Mouse (Mus musculus): ENCODE data around the gene Aig1. TPM values are rescaled to one million over a fixed set of nuclear protein-coding genes. Genes with fewer than 3 reads are reported as not detected.

The Aig1 gene
- polyA plus RNA-seq, 1 experiment from 2014 or later: 22.6 TPM

DNA sequence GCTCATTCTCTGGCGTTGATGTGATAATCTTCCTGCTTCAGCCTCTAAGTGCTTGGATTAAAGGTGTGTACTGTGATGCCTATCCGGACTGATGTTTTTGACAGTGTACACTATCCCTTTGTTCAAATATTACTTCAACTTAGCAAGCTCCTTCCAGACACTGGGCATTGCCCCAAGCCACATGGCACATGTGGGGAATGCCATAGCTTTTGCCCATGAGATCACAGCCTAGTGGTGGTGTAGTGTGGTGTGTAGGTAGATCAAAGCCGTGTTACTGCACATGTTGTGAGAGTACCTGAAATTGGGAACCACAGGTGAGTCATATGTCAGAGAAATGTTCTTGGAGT, 193.8 kb downstream of the Aig1 start:
- H3K27ac ChIP-seq (replicated peaks; ENCODE audit: low read depth, low read length): no peak overlapping the region
- H3K9ac ChIP-seq (replicated peaks; ENCODE audit: low read length): no peak overlapping the region
- H3K9me3 ChIP-seq (replicated peaks; ENCODE audit: control insufficient read depth, low read length): no peaks in the 10 kb centered on the region
- no peak overlapping the region for H3K4me3 ChIP-seq (ENCODE audit: low read depth, low read length)
- no peaks in the 10 kb centered on the region for H3K27me3 ChIP-seq (ENCODE audit: control insufficient read depth, insufficient read depth, low read length)
- WGBS: 76% methylated on average over 3 of the region's 3 CpGs
- H3K4me1 ChIP-seq (ENCODE audit: control insufficient read depth, insufficient read depth, low read length): no peaks in the 10 kb centered on the region
- H3K36me3 ChIP-seq (replicated peaks; ENCODE audit: control insufficient read depth, insufficient read depth, low read depth, low read length): no peaks in the 10 kb centered on the region
- H3K4me2 ChIP-seq (ENCODE audit: low read depth, low read length): no peak overlapping the region
- ATAC-seq (replicated peaks; ENCODE audit: insufficient number of reproducible peaks, low FRiP score, low TSS enrichment, low read depth): no peak
- DNase-seq (ENCODE audit: low spot score): no peak

- Histone ChIP-seq H3K4me2 (ENCODE audit: low read depth, low read length) (no peak overlapping the region), H3K9me3 (replicated peaks; ENCODE audit: control insufficient read depth, low read length) (no peaks in the 10 kb centered on the region), H3K36me3 (replicated peaks; ENCODE audit: control insufficient read depth, insufficient read depth, low read depth, low read length) (no peaks in the 10 kb centered on the region), H3K27ac (replicated peaks; ENCODE audit: low read depth, low read length) (no peak overlapping the region), H3K27me3 (ENCODE audit: control insufficient read depth, insufficient read depth, low read length) (no peaks in the 10 kb centered on the region), H3K9ac (replicated peaks; ENCODE audit: low read length) (no peak overlapping the region), H3K4me3 (ENCODE audit: low read depth, low read length) (no peak overlapping the region), H3K4me1 (ENCODE audit: control insufficient read depth, insufficient read depth, low read length) (no peaks in the 10 kb centered on the region)
- ATAC-seq (replicated peaks; ENCODE audit: insufficient number of reproducible peaks, low FRiP score, low TSS enrichment, low read depth): no peak
- DNase-seq (ENCODE audit: low spot score): no peak
- 84% methylated on average over 7 of the region's 7 CpGs for whole genome bisulfite sequencing
Measured at GRCm38 (mm10) chr10:13674304-13675032, 194.3 kb downstream of the Aig1 start.

DNA sequence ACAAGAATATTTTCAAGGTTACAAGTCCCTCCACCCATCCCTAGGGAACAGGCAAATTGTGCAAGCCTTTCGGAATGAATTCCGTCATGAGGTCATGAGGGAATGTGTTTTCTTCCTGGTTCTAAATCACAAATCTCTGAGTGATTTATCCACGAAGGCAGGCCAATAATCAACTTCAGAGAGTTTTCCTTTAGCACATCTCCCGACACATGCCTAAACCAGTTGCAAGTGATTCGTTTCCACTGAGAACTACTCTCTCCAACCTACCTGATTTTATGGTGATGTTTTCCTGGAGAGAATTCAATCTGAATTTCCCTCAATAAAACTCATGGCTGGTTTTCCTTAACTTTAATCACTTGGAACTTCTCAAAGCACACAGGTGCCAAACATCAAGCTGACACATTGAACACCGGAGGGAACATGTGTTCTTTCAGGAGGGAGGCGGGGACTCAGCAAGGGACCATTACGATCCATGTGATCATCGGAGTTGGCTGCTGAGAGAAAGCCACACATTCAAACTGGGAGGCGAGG, 201.5 kb downstream of the Aig1 start:
- WGBS: 77% methylated on average over 10 of the region's 10 CpGs
- no peaks in the 10 kb centered on the region for H3K27me3 ChIP-seq (ENCODE audit: control insufficient read depth, insufficient read depth, low read length)
- ATAC-seq (replicated peaks; ENCODE audit: insufficient number of reproducible peaks, low FRiP score, low TSS enrichment, low read depth): no peak
- no peaks in the 10 kb centered on the region for H3K4me1 ChIP-seq (ENCODE audit: control insufficient read depth, insufficient read depth, low read length)
- H3K9ac ChIP-seq (replicated peaks; ENCODE audit: low read length): no peak overlapping the region
- H3K36me3 ChIP-seq (replicated peaks; ENCODE audit: control insufficient read depth, insufficient read depth, low read depth, low read length): no peaks in the 10 kb centered on the region
- no peak overlapping the region for H3K27ac ChIP-seq (replicated peaks; ENCODE audit: low read depth, low read length)
- no peak for DNase-seq (ENCODE audit: low spot score)
- H3K9me3 ChIP-seq (replicated peaks; ENCODE audit: control insufficient read depth, low read length): no peaks in the 10 kb centered on the region
- H3K4me2 ChIP-seq (ENCODE audit: low read depth, low read length): no peak overlapping the region
- no peak overlapping the region for H3K4me3 ChIP-seq (ENCODE audit: low read depth, low read length)

DNA sequence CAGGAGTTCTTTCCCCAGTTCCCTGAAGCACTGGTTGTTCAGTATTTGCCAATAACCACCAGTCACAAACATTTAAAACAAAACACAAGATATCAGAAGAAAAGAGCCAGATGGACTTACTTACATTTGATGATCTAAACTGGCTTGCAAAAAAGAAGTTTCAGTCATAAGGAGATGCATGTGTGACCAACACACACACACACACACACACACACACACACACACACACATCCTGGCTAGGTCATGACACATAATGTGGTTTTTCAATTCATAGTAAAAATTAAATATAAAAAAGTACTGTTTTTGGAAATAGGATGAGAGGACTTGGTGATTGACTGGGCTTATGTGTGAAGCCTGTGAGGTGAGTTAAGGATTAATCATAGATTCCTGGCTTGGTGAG, 205.3 kb downstream of the Aig1 start:
- no peaks in the 10 kb centered on the region for H3K36me3 ChIP-seq (replicated peaks; ENCODE audit: control insufficient read depth, insufficient read depth, low read depth, low read length)
- no peak overlapping the region for H3K27ac ChIP-seq (replicated peaks; ENCODE audit: low read depth, low read length)
- no peaks in the 10 kb centered on the region for H3K9me3 ChIP-seq (replicated peaks; ENCODE audit: control insufficient read depth, low read length)
- H3K9ac ChIP-seq (replicated peaks; ENCODE audit: low read length): no peak overlapping the region
- H3K4me2 ChIP-seq (ENCODE audit: low read depth, low read length): no peak overlapping the region
- H3K4me1 ChIP-seq (ENCODE audit: control insufficient read depth, insufficient read depth, low read length): no peaks in the 10 kb centered on the region
- H3K4me3 ChIP-seq (ENCODE audit: low read depth, low read length): no peak overlapping the region
- DNase-seq (ENCODE audit: low spot score) (no peak), ATAC-seq (replicated peaks; ENCODE audit: insufficient number of reproducible peaks, low FRiP score, low TSS enrichment, low read depth) (no peak)
- no peaks in the 10 kb centered on the region for H3K27me3 ChIP-seq (ENCODE audit: control insufficient read depth, insufficient read depth, low read length)

- Histone ChIP-seq H3K4me1 (ENCODE audit: control insufficient read depth, insufficient read depth, low read length) (no peaks in the 10 kb centered on the region), H3K9ac (replicated peaks; ENCODE audit: low read length) (no peak overlapping the region), H3K27me3 (ENCODE audit: control insufficient read depth, insufficient read depth, low read length) (no peaks in the 10 kb centered on the region), H3K9me3 (replicated peaks; ENCODE audit: control insufficient read depth, low read length) (no peaks in the 10 kb centered on the region), H3K4me3 (ENCODE audit: low read depth, low read length) (no peak overlapping the region), H3K4me2 (ENCODE audit: low read depth, low read length) (no peak overlapping the region), H3K36me3 (replicated peaks; ENCODE audit: control insufficient read depth, insufficient read depth, low read depth, low read length) (no peaks in the 10 kb centered on the region), H3K27ac (replicated peaks; ENCODE audit: low read depth, low read length) (no peak overlapping the region)
- ATAC-seq (replicated peaks; ENCODE audit: insufficient number of reproducible peaks, low FRiP score, low TSS enrichment, low read depth): no peak
- DNase-seq (ENCODE audit: low spot score): no peak
- 53% methylated on average over 2 of the region's 2 CpGs for WGBS
Measured at GRCm38 (mm10) chr10:13659778-13660177, 209.0 kb downstream of the Aig1 start.

DNA sequence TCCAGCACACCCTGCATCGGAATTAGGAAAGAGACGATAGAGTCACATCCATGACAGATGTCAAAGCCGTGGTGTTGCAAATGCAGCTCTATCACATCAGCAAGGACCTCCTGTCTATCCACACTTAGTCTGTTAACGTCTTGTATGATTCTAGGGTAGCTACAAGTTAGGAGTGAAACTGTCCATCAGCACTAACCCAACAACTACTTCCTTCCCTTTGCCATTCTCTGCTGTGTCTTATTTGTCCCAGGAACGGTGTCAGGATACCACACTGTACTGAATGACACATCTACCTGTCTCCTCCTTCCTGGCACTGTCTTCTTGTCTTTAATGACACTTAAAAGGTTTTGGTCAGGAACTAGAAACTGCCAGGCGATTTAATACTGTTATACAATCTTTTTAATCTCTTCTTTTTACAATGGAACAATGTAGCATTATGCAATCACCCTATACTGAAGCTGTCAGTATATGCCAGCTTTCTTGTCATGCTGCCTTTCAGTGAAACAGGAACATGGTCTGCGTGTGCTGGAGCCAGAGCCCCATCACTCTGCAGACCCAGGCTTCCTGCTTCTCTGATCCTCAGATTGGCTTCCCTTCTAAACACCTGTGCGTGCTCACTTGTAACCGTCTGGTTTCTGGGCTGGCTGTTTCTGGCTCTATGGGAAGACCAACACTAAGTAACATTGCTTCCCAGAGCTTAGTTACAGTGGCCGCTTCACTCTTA, 214.9 kb downstream of the Aig1 start:
- 87% methylated on average over 10 of the region's 10 CpGs for WGBS
- ATAC-seq (replicated peaks; ENCODE audit: insufficient number of reproducible peaks, low FRiP score, low TSS enrichment, low read depth): no peak

DNA sequence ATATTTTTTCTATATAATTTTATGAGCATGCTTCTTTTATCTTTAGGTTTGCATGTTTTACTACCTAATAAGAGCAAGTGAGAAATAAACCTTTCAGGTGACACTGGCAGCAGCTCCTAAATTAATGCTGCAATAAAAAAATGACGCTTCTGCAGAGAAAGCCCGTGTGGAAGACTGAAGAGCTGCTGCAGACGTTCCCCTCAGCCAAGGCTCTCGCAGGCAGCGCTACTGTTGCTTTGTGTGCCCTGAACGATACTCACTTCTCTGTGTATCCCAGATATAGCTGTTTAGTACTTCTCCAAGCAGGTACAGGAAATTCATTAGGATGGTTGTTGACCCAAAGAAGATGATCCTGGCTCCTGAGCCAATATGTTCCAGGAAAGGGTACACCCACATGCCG, 215.5 kb downstream of the Aig1 start:
- no peak overlapping the region for H3K9ac ChIP-seq (replicated peaks; ENCODE audit: low read length)
- WGBS: 93% methylated on average over 7 of the region's 7 CpGs
- no peaks in the 10 kb centered on the region for H3K27me3 ChIP-seq (ENCODE audit: control insufficient read depth, insufficient read depth, low read length)
- no peak overlapping the region for H3K4me2 ChIP-seq (ENCODE audit: low read depth, low read length)
- no peaks in the 10 kb centered on the region for H3K36me3 ChIP-seq (replicated peaks; ENCODE audit: control insufficient read depth, insufficient read depth, low read depth, low read length)
- no peaks in the 10 kb centered on the region for H3K9me3 ChIP-seq (replicated peaks; ENCODE audit: control insufficient read depth, low read length)
- DNase-seq (ENCODE audit: low spot score): no peak
- no peak overlapping the region for H3K27ac ChIP-seq (replicated peaks; ENCODE audit: low read depth, low read length)
- ATAC-seq (replicated peaks; ENCODE audit: insufficient number of reproducible peaks, low FRiP score, low TSS enrichment, low read depth): no peak
- no peaks in the 10 kb centered on the region for H3K4me1 ChIP-seq (ENCODE audit: control insufficient read depth, insufficient read depth, low read length)
- no peak overlapping the region for H3K4me3 ChIP-seq (ENCODE audit: low read depth, low read length)

More for the DNA sequence above, 214.9 kb downstream of the Aig1 start:
- H3K27ac ChIP-seq (replicated peaks; ENCODE audit: low read depth, low read length): no peak overlapping the region
- no peaks in the 10 kb centered on the region for H3K36me3 ChIP-seq (replicated peaks; ENCODE audit: control insufficient read depth, insufficient read depth, low read depth, low read length)
- no peaks in the 10 kb centered on the region for H3K27me3 ChIP-seq (ENCODE audit: control insufficient read depth, insufficient read depth, low read length)
- no peaks in the 10 kb centered on the region for H3K9me3 ChIP-seq (replicated peaks; ENCODE audit: control insufficient read depth, low read length)
- no peak overlapping the region for H3K4me3 ChIP-seq (ENCODE audit: low read depth, low read length)
- H3K9ac ChIP-seq (replicated peaks; ENCODE audit: low read length): no peak overlapping the region
- DNase-seq (ENCODE audit: low spot score): no peak
- H3K4me2 ChIP-seq (ENCODE audit: low read depth, low read length): no peak overlapping the region
- H3K4me1 ChIP-seq (ENCODE audit: control insufficient read depth, insufficient read depth, low read length): no peaks in the 10 kb centered on the region

DNA sequence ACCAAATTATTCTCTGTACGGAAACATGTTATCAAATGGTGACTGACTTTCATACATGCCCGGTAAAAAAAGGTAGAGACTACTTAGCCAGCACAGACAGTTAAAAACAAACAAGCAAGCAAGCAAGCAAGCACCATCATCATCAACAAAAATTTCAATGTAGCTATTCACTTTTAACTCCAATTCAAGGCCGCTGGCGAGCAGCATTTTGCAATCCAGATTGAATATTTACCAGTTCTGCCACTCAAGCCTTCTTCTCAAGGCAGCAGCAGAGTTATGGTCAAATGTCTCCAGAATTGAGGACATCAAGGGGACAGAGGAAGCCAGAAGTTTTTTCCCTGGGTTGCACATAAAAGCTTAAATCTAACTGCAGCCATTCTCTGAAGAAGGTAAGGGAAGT, 216.7 kb downstream of the Aig1 start:
- Histone ChIP-seq H3K27ac (replicated peaks; ENCODE audit: low read depth, low read length) (no peak overlapping the region), H3K9ac (replicated peaks; ENCODE audit: low read length) (no peak overlapping the region), H3K4me3 (ENCODE audit: low read depth, low read length) (no peak overlapping the region), H3K4me1 (ENCODE audit: control insufficient read depth, insufficient read depth, low read length) (no peaks in the 10 kb centered on the region), H3K36me3 (replicated peaks; ENCODE audit: control insufficient read depth, insufficient read depth, low read depth, low read length) (no peaks in the 10 kb centered on the region), H3K4me2 (ENCODE audit: low read depth, low read length) (no peak overlapping the region), H3K9me3 (replicated peaks; ENCODE audit: control insufficient read depth, low read length) (no peaks in the 10 kb centered on the region), H3K27me3 (ENCODE audit: control insufficient read depth, insufficient read depth, low read length) (no peaks in the 10 kb centered on the region)
- 90% methylated on average over 4 of the region's 4 CpGs for WGBS
- no peak for DNase-seq (ENCODE audit: low spot score)
- ATAC-seq (replicated peaks; ENCODE audit: insufficient number of reproducible peaks, low FRiP score, low TSS enrichment, low read depth): no peak
